Mouse (Mus musculus) stomach, postnatal 0 days (tissue): ENCODE measurements around the gene Nlrc5.

ENCODE experiments used
- CTCF ChIP-seq: IDR thresholded peaks from 2 replicates; pipeline ENCODE4 v1.5.1; 2016; ENCODE audit warnings: antibody characterized with exemption, low read depth, mild to moderate bottlenecking, moderate library complexity
- EP300 ChIP-seq: optimal IDR thresholded peaks from 2 replicates; pipeline ENCODE3; 2016; ENCODE audit warnings: antibody characterized with exemption

DNA sequence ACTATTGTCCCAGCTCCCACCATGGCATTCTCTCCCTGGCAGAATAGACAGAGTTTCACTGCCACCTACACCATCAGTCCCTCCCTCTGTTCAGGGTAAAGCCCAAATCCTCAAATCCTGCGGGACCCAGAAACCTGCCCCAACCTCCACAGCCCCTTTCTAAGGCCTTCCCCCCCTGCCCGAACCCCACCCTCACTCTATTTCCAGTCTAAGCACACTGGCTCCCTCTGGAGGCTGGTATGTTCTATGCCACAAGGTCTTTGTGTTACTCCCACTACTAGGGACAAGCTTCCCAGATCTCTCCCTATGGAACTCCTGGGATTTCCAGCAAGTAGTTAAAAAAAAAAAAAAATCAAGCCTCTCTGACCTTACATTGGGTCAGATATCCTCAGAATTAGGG, 51.7 kb downstream of the Nlrc5 start:
- peak; percentile 86 for TF ChIP-seq CTCF
- TF ChIP-seq EP300, result no peak
